Mouse (Mus musculus) heart, postnatal 10 days (tissue): ENCODE data around the gene 4930486L24Rik. TPM values are rescaled to one million over a fixed set of nuclear protein-coding genes. Genes with fewer than 3 reads are reported as not detected.

Source experiments
- total RNA-seq, 2 experiments: library from RNA; stranded (reverse); gene quantifications; 2 replicates each; pipeline ENCODE4 v1.2.3; 2021

The 4930486L24Rik gene
- total RNA-seq, 2 experiments from 2014 or later = 0.86 TPM; not detected in 1

Other genes starting within 250 kb of the 4930486L24Rik start
- gene BC051665, start 78.1 kb downstream of the 4930486L24Rik start, total RNA-seq = not detected
- not detected for gene Ctsll3, start 61.6 kb downstream of the 4930486L24Rik start, total RNA-seq
- gene Gm49392, start 32.4 kb upstream of the 4930486L24Rik start, total RNA-seq = 1 to 10 TPM; 1.5 to 1.7 TPM
- 10 to 100 TPM in 1 of 2 experiments, 1 to 10 TPM in 1; 9.0 to 10.4 TPM for gene Ctla2b, start 33.0 kb upstream of the 4930486L24Rik start, total RNA-seq
- not detected for gene Tpbpb, start 40.4 kb upstream of the 4930486L24Rik start, total RNA-seq
- not detected for gene Gm49393, start 71.1 kb upstream of the 4930486L24Rik start, total RNA-seq
- 1 to 10 TPM in 1 of 2 experiments, not detected in 1; 2.6 TPM for gene Gm49391, start 72.1 kb upstream of the 4930486L24Rik start, total RNA-seq
- 100 to 1,000 TPM in 1 of 2 experiments, 10 to 100 TPM in 1; 79.1 to 128 TPM for gene Ctla2a, start 72.2 kb upstream of the 4930486L24Rik start, total RNA-seq
- not detected for gene Tpbpa, start 77.5 kb upstream of the 4930486L24Rik start, total RNA-seq
- gene Ctsj, start 141.5 kb upstream of the 4930486L24Rik start, total RNA-seq = not detected
- gene Ctsq, start 176.2 kb upstream of the 4930486L24Rik start, total RNA-seq = not detected